Mouse (Mus musculus) liver, embryonic 16.5 days (tissue): ENCODE results near the gene Kif11. TPM values are rescaled to one million over a fixed set of nuclear protein-coding genes. Genes with fewer than 3 reads are reported as not detected.
A peak's percentile ranks its signal among the peaks of the same experiment; 100 is the strongest.

Source experiments
- ATAC-seq: fragments of 200-750 bp; cut with Nextera tagmentation; 2 replicates; pipeline ENCODE4 v1.8.0; 2017; ENCODE audit warnings: low read depth, mild to moderate bottlenecking, moderate number of reproducible peaks, moderate library complexity
- H3K27ac ChIP-seq: fragments of 300-500 bp; sonication (generic); 2 replicates; pipeline ENCODE4 v1.5.1; 2014; ENCODE audit warnings: mild to moderate bottlenecking, low read length
- H3K27me3 ChIP-seq: fragments of 300-500 bp; sonication (generic); 2 replicates; pipeline ENCODE4 v1.6.1; 2014; ENCODE audit warnings: low read depth, low read length, mixed read lengths; ENCODE audit not compliant: control insufficient read depth, insufficient read depth
- H3K36me3 ChIP-seq: fragments of 300-500 bp; sonication (generic); 2 replicates; pipeline ENCODE4 v1.6.1; 2014; ENCODE audit warnings: mild to moderate bottlenecking; ENCODE audit not compliant: control insufficient read depth, insufficient read depth
- H3K4me1 ChIP-seq: fragments of 300-500 bp; sonication (generic); 2 replicates; pipeline ENCODE4 v1.6.1; 2014; ENCODE audit warnings: low read depth, low read length, mixed read lengths; ENCODE audit not compliant: control insufficient read depth
- H3K4me2 ChIP-seq: fragments of 300-500 bp; sonication (generic); 2 replicates; pipeline ENCODE4 v1.6.1; 2014; ENCODE audit warnings: low read depth, low read length, mixed read lengths
- H3K4me3 ChIP-seq: fragments of 300-500 bp; sonication (generic); 2 replicates; pipeline ENCODE4 v1.5.1; 2014; ENCODE audit warnings: low read depth, mild to moderate bottlenecking, low read length
- H3K9ac ChIP-seq: fragments of 300-500 bp; sonication (generic); 2 replicates; pipeline ENCODE4 v1.6.1; 2014; ENCODE audit warnings: low read depth, low read length
- H3K9me3 ChIP-seq: fragments of 300-500 bp; sonication (generic); replicated peaks from 2 replicates; pipeline ENCODE4 v1.6.1; 2016; ENCODE audit warnings: low read length; ENCODE audit not compliant: control insufficient read depth
- WGBS: fragments of 180-500 bp; shearing (Covaris S2); extraction: QIAGEN DNeasy Blood & Tissue Kit; methylation state at CpG from one replicate; pipeline ENCODE4 v1.1.7; 2014; ENCODE audit not compliant: insufficient replicate concordance; 5-methylcytosine and 5-hydroxymethylcytosine counted together
- polyA plus RNA-seq: library from polyadenylated mRNA; unstranded; fragments of >200 nt; fragmentation: Nextera tagmentation; extraction: Ambion mirVana; gene quantifications from 2 replicates; pipeline ENCODE4 v1.2.1, GENCODE M21; 2015

Kif11 gene
- polyA plus RNA-seq, 1 experiment from 2014 or later = 50.1 TPM

DNA sequence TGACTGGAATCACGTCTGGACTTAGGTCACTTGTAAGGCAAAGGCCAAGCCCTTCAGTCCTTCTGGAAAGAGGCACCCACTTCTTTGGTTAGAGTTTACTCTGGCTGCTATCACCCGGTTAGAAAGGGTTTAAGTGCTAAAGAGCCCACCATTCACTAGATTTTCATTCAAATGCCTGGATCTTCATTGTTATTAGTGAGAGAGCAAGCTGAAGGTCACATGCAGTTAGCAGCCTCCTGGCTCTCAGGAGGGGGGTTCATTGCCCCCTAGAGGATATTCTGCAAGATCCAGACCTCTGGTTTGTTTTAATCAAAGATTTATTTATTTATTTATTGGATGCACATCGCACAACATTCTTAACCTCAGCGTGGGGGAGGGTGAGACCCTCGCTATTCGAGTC, 24.7 kb downstream of the Kif11 start:
- WGBS = 86% methylated on average over 6 of the region's 6 CpGs
- Histone ChIP-seq H3K9ac (no peak overlapping the region), H3K9me3 (no peaks in the 10 kb centered on the region), H3K4me2 (no peak overlapping the region), H3K4me1 (no peaks in the 10 kb centered on the region), H3K36me3 (peaks cover 81% of the 10 kb centered on the region), H3K4me3 (no peak overlapping the region), H3K27me3 (no peaks in the 10 kb centered on the region), H3K27ac (no peak overlapping the region)
- ATAC-seq = no peak

DNA sequence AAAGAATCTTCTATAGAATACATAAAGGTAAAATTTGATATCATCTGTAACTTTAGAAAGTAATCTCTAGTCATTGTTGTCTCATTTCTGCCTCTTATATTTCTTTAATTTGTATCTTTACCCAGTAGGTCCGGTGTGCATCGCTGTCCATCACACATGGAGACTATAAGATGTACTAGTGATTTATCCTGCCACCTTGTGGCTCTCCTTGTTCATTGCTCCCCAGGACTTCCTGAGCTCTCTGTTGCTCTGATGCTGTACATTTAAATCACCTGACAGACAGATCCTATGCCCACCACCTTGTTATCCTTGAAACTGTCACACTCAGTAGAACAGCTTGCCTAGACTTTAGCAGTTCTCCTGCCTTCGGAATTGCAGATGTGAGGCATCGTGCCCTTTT, 42.1 kb downstream of the Kif11 start:
- Histone ChIP-seq H3K4me1 (no peaks in the 10 kb centered on the region), H3K4me2 (no peak overlapping the region), H3K9ac (no peak overlapping the region), H3K9me3 (no peaks in the 10 kb centered on the region), H3K27me3 (no peaks in the 10 kb centered on the region), H3K27ac (no peak overlapping the region), H3K4me3 (no peak overlapping the region), H3K36me3 (peaks cover 74% of the 10 kb centered on the region)
- WGBS = 76% methylated on average over 4 of the region's 4 CpGs
- no peak for ATAC-seq

DNA sequence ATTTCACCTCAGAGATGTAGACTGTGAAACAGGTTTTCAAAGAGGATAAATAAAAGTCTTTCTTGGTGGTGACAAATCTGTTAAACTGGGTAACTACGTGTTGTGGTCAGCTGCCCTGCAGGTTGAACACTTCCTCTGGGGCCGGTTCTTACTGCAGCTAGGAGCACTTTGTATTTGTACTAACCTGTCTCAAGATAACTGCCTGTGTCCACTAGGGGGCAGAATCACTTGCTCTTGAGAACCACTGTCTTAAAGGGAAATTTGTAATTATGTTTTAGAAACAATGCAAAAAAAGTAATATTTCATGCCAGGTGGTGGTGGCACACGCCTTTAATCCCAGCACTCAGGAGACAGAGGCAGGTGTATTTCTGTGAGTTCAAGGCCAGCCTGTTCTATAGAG, 43.4 kb downstream of the Kif11 start:
- Histone ChIP-seq H3K27ac (no peak overlapping the region), H3K9ac (no peak overlapping the region), H3K4me2 (no peak overlapping the region), H3K4me3 (no peak overlapping the region), H3K4me1 (no peaks in the 10 kb centered on the region), H3K9me3 (no peaks in the 10 kb centered on the region), H3K27me3 (no peaks in the 10 kb centered on the region), H3K36me3 (peaks cover 68% of the 10 kb centered on the region)
- WGBS = 19% methylated on average over 3 of the region's 3 CpGs
- ATAC-seq = no peak

DNA sequence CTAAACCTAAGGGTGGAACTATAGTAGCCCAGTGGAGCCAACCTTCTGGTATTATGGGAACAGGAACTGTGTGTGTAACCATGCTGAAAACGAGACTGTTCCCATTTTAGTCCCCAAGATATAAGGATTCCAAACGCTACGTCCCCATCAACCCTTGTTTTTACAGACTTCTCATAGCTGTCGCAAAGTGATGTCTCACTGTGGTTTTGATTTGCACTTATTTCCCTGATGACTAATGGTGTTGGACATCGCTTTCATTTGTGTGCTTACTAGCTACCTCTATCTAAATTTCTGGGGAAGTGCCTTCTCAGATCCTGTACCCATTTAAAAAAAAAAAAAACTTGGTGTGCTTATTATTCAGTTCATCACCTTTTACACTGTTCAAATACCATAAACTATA, 52.4 kb downstream of the Kif11 start:
- Histone ChIP-seq H3K36me3 (no peaks in the 10 kb centered on the region; the same call in 1 of the 2 replicates), H3K4me2 (no peak overlapping the region), H3K4me3 (no peak overlapping the region), H3K9ac (no peak overlapping the region), H3K9me3 (no peaks in the 10 kb centered on the region), H3K27ac (no peak overlapping the region), H3K4me1 (no peaks in the 10 kb centered on the region; the same call in 1 of the 2 replicates), H3K27me3 (peaks cover 18% of the 10 kb centered on the region)
- 33% methylated on average over 5 of the region's 5 CpGs for WGBS
- ATAC-seq = no peak

DNA sequence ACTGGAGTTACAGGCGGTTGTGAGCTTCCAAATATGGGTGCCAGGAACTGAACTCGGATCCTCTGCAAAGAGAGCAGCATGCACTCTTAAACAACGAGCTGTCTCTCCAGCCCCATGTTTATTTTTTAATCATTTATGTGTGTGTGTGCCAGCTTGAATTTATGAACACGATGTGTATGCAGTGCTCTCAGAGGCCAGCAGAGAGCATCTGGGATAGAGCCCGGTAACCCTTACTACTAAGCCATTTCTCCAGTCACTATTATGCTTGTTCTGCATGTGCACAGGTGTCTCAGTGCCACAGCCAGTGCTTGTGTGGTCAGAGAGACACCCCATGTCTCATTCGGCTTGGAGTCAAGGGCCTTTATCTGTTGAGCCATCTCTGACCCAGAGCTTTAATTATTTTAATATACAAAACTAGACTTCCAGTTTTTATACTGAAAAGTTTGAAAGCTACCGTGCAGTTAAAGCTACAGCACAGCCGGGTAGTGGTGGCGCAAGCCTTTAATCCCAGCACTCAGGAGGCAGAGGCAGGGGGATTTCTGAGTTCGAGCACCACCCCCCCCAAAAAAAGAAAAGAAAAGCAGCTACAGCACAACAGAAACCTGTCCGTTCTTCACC, 55.0 kb downstream of the Kif11 start:
- Histone ChIP-seq H3K4me2 (no peak overlapping the region), H3K9me3 (no peaks in the 10 kb centered on the region), H3K9ac (no peak overlapping the region), H3K27me3 (peaks cover 44% of the 10 kb centered on the region), H3K4me3 (no peak overlapping the region), H3K27ac (no peak overlapping the region), H3K36me3 (no peaks in the 10 kb centered on the region), H3K4me1 (peaks cover 3% of the 10 kb centered on the region)
- no peak for ATAC-seq
- 78% methylated on average over 11 of the region's 11 CpGs for WGBS

DNA sequence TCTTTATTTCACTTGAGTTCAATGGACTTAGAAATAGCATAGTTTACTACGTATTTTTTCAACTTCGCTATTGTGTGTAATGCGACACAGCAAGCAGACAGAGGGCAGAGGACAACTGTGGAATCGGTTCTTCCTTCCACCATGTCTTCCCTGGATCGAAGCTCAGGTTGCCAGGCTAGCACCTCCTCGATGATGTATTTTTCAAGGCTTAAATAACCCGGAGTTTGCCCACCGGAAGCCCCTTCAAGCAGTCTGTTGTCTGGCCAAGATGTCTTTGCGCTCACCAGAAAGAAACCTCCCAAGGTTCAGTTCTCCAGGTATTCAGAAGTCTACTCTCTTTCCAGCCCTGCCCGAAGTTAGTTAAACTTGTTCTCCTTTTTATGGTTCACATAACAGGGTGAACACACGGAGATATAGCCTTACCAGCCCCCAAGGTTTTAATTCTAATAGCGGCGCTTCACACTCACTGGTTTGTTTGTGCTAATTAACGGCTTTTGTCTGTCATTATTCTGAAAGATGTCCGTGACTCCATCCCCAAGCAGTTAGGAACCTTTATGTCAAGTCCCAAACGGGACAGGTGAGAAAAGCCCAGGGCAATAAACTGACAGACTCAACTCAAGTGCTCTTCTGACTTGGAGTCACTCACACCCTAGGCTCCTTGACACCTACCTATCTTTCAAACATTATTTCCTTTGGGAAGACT, 56.8 kb downstream of the Kif11 start:
- peaks cover 3% of the 10 kb centered on the region for H3K4me1 ChIP-seq
- no peaks in the 10 kb centered on the region for H3K9me3 ChIP-seq
- WGBS = 23% methylated on average over 16 of the region's 16 CpGs
- H3K27me3 ChIP-seq = peaks cover 55% of the 10 kb centered on the region
- H3K4me2 ChIP-seq = peak overlapping the region; percentile 66
- no peak for ATAC-seq
- H3K27ac ChIP-seq = no peak overlapping the region
- H3K9ac ChIP-seq = no peak overlapping the region
- H3K4me3 ChIP-seq = peak overlapping the region; percentile 74
- no peaks in the 10 kb centered on the region for H3K36me3 ChIP-seq

DNA sequence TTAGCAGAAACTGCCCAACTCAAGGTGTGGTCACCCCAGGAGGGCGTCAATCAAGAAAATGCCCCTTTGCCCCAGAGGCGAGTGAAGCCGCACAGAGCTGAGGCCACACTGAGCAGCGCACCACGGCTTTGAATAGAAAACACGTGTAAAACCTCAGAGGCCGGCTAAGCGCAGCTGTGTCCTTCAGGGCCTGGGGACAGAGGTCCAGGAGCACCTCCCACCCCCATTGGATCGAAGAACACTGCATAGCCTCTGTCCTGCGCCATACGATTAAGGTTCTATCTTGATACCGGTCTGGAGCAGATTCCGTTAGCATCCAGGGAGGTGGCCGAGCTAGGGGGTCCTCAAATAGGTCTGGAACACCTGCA, 57.7 kb downstream of the Kif11 start:
- Histone ChIP-seq H3K9ac (peak overlapping the region; percentile 59), H3K27ac (peak overlapping the region; percentile 73), H3K4me2 (peak overlapping the region; percentile 66), H3K4me3 (peak overlapping the region; percentile 74), H3K27me3 (peaks cover 50% of the 10 kb centered on the region), H3K4me1 (peaks cover 3% of the 10 kb centered on the region), H3K36me3 (no peaks in the 10 kb centered on the region), H3K9me3 (no peaks in the 10 kb centered on the region)
- WGBS = 1% methylated on average over 14 of the region's 14 CpGs
- peak; percentile 28; the same call in 1 of the 2 replicates for ATAC-seq

DNA sequence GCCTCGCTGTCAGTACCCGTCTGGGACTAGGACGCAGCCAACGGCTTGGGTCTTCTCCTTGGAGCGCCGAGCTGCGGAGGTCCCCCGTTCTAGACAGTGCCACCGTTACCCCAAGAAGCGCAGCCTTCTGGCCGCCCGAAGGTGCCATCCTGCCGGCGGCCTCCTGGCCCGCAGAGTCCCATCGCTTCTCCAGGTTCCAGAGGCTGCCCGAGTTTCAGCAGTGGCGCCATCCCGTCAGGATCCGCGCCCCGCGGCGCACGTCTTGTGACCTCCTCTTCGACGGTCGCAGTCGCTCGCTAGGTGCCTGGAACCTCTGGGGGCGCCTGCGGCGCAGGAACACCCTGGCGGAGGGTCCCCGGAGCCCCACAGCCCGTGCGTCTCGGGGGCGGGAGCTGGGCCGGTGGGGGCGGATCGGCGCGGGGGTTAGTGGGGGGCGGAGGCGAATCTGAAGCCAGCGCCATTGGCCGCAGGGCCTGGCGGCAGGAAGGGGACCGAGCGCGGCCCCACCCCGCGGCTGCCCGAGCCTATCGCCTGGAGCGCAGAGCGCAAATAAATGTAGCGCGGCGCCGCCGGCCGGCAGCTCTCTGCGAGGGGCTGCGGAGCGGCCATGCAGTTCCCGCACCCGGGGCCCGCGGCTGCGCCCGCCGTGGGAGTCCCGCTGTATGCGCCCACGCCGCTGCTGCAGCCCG, 58.2 kb downstream of the Kif11 start, which contains the start of gene Hhex:
Hhex (plus strand) TSS at position 548 of the 689 bp plus-strand sequence.
- Histone ChIP-seq H3K4me2 (peak within 1 kb of the TSS; percentile 66), H3K9me3 (no peaks in the 10 kb centered on the region), H3K4me3 (peak within 1 kb of the TSS; percentile 74), H3K4me1 (peaks cover 3% of the 10 kb centered on the region), H3K27me3 (peaks cover 50% of the 10 kb centered on the region), H3K9ac (peak within 1 kb of the TSS; percentile 77), H3K27ac (peak within 1 kb of the TSS; percentile 85), H3K36me3 (no peaks in the 10 kb centered on the region)
- peak; percentile 82 for ATAC-seq
- WGBS = under 1% methylated on average over 76 of the region's 79 CpGs
